Mouse (Mus musculus) liver (tissue): ENCODE measurements around the gene Gm15107.
"Not testable (repeated sequence)": the region's sequence is repeated elsewhere in the genome, so short reads cannot be mapped to it uniquely, and the experiment has no call there.

Source experiments
- DNase-seq: peaks from one replicate; pipeline ENCODE4 v3.0.0-alpha.2; 2020; ENCODE audit warnings: mixed read lengths

The Gm15107 gene

DNA sequence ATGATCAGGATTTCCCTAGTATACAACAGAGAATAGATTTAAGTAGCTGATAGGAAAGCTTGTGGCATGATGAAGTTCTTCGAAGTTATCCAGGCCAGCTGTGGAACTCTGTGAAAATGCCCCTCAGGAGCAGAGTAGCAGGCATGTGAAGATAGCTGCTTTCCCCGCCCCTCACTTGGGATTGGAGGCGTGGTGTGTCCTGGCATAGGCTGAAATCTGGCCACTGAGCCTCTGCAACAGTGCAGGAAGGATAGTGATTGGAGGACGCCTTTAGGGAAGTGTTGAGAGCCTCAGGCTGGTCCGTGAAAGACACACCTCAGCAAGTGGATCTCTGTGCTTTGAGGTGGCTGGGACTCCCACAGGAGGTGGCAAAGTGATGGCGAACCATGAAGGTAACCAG lies at the start of gene Gm15107:
TSS of gene Gm15107 (plus strand) at position 301 of the 400 bp plus-strand sequence.
- DNase-seq: not testable (repeated sequence)
